ENCODE assay signal across 15 mouse cellular contexts in genomic region chr8:106074236-106074635, GRCm38 (mm10).
"Had no signal": no experiment of that assay in that cellular context is flagged by ENCODE, and none has a peak within 500 bp of the region (broad histone marks: within the 10 kb centered on the region; RNA-seq: fewer than 3 reads in every experiment).

No protein-coding gene starts in this region.

- H3K27me3 ChIP-seq: limb, embryonic 12.5 days; lung, embryonic 15.5 days; megakaryocyte, embryonic 14.5 days; midbrain, embryonic 15.5 days; neural tube, embryonic 12.5 days; stomach, embryonic 15.5 days had no signal

- H3K9ac ChIP-seq: limb, embryonic 12.5 days; lung, embryonic 15.5 days; midbrain, embryonic 15.5 days; neural tube, embryonic 12.5 days; stomach, embryonic 15.5 days had no signal

- ATAC-seq: midbrain, embryonic 15.5 days had no signal

- H3K4me3 ChIP-seq: limb, embryonic 12.5 days; lung, embryonic 15.5 days; megakaryocyte, embryonic 14.5 days; midbrain, embryonic 15.5 days; neural tube, embryonic 12.5 days; stomach, embryonic 15.5 days had no signal

- H3K9me3 ChIP-seq: limb, embryonic 12.5 days; lung, embryonic 15.5 days; megakaryocyte, embryonic 14.5 days; midbrain, embryonic 15.5 days; neural tube, embryonic 12.5 days; stomach, embryonic 15.5 days had no signal

- DNase-seq: kidney, postnatal 25 days; lung, postnatal 14 days; right cerebral cortex, postnatal 4 days; spleen, adult 18-20 months; thymus, adult 2 months; thymus, postnatal 36 days had no signal

- H3K27ac ChIP-seq: limb, embryonic 12.5 days; lung, embryonic 15.5 days; macrophage; midbrain, embryonic 15.5 days; neural tube, embryonic 12.5 days; stomach, embryonic 15.5 days had no signal

- H3K4me2 ChIP-seq: limb, embryonic 12.5 days; liver, embryonic 11.5 days; lung, embryonic 15.5 days; midbrain, embryonic 11.5 days; midbrain, embryonic 15.5 days; neural tube, embryonic 12.5 days; stomach, embryonic 15.5 days had no signal

- H3K4me1 ChIP-seq: limb, embryonic 12.5 days; lung, embryonic 15.5 days; midbrain, embryonic 15.5 days; neural tube, embryonic 12.5 days; stomach, embryonic 15.5 days had no signal

- H3K36me3 ChIP-seq: midbrain, embryonic 15.5 days had no signal
